Mouse (Mus musculus) layer of hippocampus, adult 18-20 months (tissue): ENCODE data around the gene Pgghg. TPM values are rescaled to one million over a fixed set of nuclear protein-coding genes. Genes with fewer than 3 reads are reported as not detected.

Source experiments
- DNase-seq, 2 experiments: peaks; one replicate each; pipeline ENCODE4 v3.0.0; 2022; ENCODE audit warnings: low spot score in 2 of 2
- total RNA-seq, 2 experiments: library from RNA; stranded (reverse); gene quantifications; 2 replicates each; pipeline ENCODE4 v1.2.3; 2021

Pgghg gene
- total RNA-seq, 2 experiments from 2014 or later: 4.0 to 4.6 TPM

DNA sequence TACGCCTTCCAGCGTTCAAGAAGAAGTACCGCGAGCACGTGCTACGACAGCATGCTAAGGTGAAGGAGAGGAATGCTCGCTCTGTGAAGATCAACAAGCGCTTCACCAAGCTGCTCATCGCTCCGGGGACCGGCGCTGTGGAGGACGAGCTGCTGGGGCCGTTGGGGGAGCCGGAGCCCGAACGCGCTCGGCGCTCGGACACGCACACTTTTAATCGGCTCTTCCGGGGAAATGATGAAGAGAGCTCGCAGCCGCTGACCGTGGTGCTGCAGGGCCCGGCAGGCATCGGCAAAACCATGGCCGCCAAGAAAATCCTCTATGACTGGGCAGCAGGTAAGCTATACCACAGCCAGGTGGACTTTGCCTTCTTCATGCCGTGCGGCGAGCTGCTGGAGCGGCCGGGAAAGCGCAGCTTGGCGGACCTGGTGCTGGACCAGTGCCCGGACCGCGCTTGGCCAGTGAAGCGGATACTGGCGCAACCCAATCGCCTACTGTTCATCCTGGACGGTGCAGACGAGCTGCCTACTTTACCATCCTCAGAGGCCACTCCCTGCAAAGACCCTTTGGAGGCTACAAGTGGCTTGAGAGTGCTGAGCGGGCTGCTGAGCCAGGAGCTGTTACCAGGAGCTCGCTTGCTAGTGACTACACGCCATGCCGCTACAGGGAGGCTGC, 18.7 kb upstream of the Pgghg start:
- DNase-seq: peak in 1 of 2 experiments; percentile 33

GRCm38 (mm10) chr7:140923070-140923775, 18.0 kb upstream of the Pgghg start:
- no peak for DNase-seq

GRCm38 (mm10) chr7:140927181-140927580, 14.0 kb upstream of the Pgghg start:
- no peak for DNase-seq

DNA sequence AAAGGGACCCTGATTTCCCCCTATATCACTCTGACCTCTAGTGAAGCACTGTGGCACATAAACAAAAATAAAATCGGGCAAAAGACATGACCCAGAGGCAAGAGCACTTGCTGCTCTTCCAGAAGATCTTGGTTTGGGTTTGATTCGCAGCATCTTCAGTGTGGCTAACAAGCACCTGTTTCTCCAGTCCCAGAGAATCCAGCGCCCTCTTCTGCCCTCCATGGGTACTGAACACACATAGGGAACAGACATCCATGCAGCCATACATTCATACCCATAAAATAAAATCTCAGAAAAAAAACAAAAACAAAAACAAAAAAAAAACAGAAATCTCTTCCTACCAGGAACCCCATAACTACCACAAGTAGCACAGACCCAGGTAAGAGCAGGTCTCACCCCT, 2.8 kb upstream of the Pgghg start:
- DNase-seq: no peak

DNA sequence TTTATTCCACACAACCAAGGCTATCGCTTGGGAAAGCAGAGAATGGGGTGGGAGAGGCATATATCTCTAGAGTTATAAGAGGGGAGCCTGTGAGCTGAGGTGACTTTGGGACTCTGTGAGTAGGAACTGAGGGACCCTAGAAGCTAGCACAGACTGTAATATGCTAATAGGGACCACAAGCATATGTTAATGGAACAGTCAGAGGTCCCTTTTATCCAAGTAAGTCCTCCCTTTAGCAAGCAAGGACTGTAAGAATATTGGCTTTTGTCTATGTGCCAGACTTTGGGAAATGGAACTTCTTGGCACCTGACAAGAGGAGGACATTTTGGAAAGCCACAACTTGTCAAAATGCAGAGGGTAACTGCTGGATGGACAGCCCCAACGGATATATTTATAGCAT, 2.3 kb upstream of the Pgghg start:
- no peak for DNase-seq

DNA sequence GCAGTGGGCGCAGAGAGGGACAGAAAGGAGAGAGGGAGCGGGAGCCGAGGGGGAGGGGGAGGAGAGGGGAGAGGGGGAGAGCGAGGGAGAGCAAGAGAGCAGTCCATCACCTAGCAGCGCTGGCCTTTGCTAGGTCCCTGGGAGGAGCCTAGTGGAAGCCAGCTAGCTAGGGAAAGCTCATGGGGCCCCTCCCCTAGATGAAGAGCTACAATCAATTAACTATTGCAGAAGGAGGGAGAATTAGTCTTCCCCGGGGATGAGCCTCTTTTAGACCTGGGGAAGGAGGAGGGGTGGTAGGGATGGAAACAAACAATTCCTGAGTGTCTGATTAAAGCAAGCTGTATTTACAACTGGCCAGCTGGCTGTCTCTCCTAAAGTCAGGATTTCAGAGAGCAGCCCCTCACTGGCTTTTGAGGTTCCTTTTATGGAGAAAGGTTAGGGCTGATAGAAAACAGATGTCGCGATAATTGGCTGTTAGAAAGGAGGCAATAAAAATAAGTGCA, 1.5 kb upstream of the Pgghg start:
- no peak for DNase-seq

GRCm38 (mm10) chr7:140942341-140942740, 1.1 kb downstream of the Pgghg start:
- no peak for DNase-seq

- no peak for DNase-seq
Observed at GRCm38 (mm10) chr7:140942811-140943210, 1.6 kb downstream of the Pgghg start.

- DNase-seq: no peak
Observed at GRCm38 (mm10) chr7:140943356-140943755, 2.2 kb downstream of the Pgghg start.

DNA sequence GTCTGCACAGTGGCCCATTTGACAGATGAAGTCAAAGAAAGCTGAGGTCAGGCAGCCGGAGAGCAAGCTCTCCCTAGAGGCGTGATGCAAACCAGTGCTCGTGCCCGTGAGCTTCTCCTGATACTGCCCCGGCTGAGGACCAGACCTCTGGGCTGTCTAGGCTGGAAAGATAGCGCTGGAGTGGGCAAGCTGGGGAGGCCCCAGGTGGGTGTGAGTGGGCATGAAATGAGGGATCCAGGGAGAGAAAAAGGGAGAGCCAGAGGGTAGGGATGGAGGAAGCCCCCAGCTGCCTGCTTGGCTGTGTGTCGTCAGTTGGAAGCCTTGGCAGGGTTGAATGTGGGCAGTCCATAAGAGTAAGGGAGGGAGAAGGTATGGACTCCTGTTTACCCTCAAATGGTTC, 3.0 kb downstream of the Pgghg start:
- DNase-seq: no peak

DNA sequence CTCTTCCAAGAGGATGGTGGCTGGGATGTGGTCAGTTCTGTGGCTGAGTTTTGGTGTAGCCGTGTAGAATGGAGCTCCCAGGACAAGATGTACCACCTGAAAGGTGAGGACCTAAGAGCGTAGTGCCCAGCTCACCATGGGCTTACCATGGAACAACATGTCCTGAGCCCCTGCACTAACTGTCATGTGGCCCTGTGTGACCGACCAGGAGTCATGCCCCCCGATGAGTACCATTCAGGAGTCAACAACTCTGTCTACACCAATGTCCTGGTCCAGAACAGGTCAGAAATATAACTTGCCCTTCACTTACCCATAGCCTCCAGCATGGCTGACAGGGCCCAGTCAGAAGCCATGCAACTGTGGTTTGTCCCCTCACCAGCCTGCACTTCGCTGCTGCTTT, 4.1 kb downstream of the Pgghg start:
- DNase-seq: no peak

- no peak for DNase-seq
Observed at GRCm38 (mm10) chr7:140946311-140946710, 5.1 kb downstream of the Pgghg start.

- no peak for DNase-seq
Observed at GRCm38 (mm10) chr7:140946980-140947379, 5.8 kb downstream of the Pgghg start.

GRCm38 (mm10) chr7:140948161-140948560, 7.0 kb downstream of the Pgghg start:
- DNase-seq: no peak

DNA sequence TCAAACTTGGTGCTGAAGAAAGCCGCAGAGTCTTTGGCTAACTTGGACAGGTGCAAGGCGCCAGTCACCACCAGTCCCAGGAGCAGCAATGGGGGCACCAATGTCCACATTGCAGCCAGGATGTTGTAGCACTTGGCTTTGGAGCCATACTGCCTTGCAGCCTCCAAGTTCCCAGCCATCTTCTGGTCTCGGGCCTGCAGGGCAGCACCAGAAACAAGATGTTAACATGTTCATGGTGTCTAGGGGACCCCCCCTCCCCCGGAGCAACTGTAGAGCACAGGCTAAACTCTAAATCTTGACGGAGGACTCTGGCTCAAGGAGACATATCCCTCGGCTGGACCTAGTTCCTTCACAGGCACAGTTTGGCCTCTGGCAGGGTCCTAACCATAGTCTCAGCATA, 8.1 kb downstream of the Pgghg start:
- no peak for DNase-seq

GRCm38 (mm10) chr7:140949824-140950530, 8.8 kb downstream of the Pgghg start, which contains the start of gene Ifitm5:
Gene Ifitm5 (minus strand): TSS chr7:140950291.
- DNase-seq: no peak

DNA sequence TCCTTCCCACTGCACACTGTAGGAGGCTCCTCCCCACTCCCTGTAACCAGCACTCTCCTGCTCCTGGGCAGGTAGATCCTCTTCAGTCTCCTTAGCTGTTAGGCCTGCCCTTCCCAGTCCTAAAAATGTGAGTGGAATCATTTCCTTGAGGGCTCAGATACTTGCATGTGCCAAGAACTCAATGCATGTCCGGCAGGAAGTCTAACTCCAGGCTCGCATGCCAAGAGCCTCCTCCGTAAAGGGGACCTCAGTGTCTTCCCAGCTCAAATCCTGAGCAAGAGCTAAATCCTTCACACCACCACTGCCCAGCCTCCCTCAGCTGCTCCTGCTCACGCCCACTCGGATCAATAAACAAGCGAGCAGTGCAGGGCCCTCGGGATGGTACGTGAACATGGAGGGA, 9.9 kb downstream of the Pgghg start:
- DNase-seq: no peak

DNA sequence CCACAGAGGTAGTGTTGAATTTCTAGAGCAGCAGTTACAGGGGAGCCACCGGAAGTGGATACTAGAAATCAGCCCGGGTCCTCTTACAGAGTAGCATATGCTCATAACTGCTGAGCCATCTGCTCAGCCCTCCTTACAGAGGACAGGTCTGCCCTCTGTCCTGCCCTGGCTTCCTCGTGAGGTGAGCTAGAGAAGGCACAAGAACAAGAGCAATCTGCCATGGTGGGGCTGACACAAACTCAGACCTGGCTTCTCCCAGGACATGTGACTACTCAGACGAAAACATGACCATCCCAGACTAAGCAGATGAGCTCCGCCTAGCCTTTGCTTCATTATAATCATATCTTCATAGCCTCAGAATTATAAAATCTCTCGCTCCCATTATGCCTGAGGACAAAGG, 10.6 kb downstream of the Pgghg start:
- no peak for DNase-seq

GRCm38 (mm10) chr7:140952441-140952840, 11.2 kb downstream of the Pgghg start:
- no peak for DNase-seq

GRCm38 (mm10) chr7:140953133-140953532, 11.9 kb downstream of the Pgghg start:
- no peak for DNase-seq

DNA sequence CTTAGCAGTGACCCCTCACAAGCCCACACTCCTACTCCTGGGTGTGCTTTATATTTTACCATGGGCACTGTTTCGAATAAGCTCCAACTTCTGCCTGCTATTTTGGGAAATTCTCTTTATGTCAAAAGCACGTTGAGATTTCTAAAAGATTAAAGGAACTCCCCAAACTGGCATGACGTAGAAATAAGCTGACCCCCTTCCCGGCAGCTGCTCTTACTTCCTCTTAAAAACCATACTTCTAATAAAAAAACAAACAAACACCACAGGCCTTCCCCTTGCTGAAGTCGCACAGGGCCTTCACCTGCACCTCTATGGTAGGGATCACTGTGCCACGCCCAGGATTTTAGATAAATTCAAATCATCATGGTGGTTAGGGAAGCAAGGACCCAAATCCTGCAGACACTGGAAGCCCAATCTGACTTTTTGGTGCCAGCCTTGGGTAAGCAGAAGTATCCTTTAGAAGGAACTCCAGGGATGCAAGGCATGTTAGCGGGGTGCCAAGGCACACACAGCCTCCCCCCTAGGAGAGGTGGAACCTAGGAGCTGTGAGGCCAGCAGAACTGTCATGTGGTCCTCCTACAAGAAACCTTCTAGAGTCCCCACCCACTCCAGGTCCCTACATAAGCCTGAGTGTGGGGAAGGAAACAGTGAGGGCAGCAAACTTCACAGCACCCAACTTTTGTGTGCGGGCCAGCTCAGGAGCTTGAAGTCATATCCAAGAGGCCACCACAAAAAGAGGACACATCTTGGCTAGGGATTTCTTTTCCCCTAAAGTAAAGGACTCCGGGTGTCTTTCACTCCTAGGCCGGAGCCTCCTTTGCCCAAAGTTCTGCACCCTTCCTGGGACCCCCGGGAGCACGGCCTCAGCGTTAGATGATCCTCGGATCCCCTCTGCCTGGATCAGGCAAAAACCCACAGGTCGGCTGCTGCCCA, 12.9 kb downstream of the Pgghg start:
- DNase-seq: no peak
